Mouse (Mus musculus): Measurements from ENCODE around the gene Shank2.

The Shank2 gene

GRCm38 (mm10) chr7:144030796-144031195 is 29.1 kb downstream of the Shank2 start:
- DNase-seq (ENCODE audit: low spot score): no peak

- DNase-seq (ENCODE audit: low spot score): no peak
Measured at GRCm38 (mm10) chr7:144031611-144032010, 29.9 kb downstream of the Shank2 start.

GRCm38 (mm10) chr7:144037541-144037940 is 35.8 kb downstream of the Shank2 start:
- no peak for DNase-seq (ENCODE audit: low spot score)

- DNase-seq (ENCODE audit: low spot score): peak; percentile 73
Measured at GRCm38 (mm10) chr7:144037966-144038669, 36.4 kb downstream of the Shank2 start.

- DNase-seq (ENCODE audit: low spot score): no peak
Measured at GRCm38 (mm10) chr7:144038741-144039140, 37.0 kb downstream of the Shank2 start.

DNA sequence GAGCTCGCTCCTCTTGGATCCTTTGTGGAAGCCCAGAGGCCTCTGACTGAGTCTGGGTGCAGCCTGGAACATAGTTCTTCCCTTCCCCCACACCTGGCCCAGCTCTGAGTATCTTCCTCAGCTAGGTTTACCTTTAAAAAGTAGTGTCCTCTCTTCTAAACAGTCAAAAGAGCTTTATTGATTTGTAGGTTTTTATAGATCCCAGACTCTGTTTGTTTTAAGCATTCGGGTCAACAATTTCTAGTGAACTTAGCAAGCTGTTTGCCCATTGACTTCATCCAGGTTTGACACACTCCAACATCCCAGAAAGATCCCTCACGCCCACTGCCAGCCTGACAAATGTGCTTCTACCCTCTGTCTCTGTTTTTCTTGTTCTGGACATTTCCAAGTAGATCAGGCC is 38.6 kb downstream of the Shank2 start:
- no peak for DNase-seq (ENCODE audit: low spot score)

GRCm38 (mm10) chr7:144052076-144052475 is 50.3 kb downstream of the Shank2 start:
- DNase-seq (ENCODE audit: low spot score): no peak

GRCm38 (mm10) chr7:144055188-144055587 is 53.5 kb downstream of the Shank2 start:
- DNase-seq (ENCODE audit: low spot score): no peak

DNA sequence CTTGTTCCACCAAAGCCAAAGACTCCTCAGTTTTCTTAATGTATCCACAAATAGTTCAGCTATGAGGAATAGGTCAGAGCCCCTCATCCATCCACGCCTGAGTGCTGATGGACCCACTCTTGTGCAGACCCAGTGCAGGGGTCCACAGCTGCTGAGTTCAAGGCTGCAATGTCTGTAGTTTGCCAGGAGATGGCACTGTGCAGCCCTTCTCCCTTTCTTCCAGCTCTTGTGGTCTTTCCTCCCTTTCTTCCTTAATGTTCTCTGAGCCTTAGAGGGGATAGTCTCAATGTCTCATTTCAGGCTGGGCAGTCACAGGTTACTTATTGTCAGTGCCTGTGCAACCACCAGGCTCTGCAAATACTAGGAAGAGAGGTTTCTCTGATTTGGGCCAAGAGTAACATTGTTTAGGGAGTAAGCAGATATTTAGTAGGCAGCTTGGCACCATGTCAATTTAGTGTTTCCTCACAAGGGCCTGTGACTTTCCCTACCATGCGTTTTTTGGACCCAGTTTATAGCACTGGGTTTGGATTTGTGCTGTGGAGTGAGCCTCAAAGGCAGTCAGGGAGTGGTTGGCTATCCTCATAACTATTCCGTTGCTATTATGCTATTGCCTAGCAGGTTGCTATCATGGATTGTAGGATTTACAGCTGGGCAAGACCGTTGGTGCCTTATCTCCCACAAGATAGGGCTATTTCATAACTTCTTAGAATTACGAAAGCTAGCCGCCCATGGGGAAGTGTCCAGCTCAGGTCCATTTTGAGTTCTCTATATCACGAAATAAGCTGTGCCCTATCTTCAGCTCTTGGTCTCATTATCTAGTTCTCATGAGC is 54.2 kb downstream of the Shank2 start:
- no peak for DNase-seq (ENCODE audit: low spot score)

- DNase-seq (ENCODE audit: low spot score): no peak
Measured at GRCm38 (mm10) chr7:144070162-144070949, 68.6 kb downstream of the Shank2 start.

DNA sequence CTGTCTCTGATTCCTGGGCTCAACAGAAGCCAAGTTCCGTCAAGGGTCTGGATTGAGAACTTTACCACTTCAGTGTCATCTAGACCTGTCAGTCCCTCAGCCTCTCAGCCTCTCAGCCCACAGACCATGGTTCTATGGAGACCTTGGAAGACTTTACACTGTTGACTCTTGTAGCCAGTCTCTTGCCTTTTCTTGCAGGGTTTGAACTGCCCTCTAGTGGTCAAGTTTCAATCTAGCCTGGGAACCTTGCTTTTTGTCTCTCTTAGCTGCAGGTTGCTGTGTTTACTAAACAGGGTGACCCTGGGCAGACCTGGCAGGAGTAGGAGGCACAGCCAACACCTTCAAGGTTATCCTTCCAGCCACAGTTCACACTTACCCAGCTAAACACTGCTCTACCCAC is 70.5 kb downstream of the Shank2 start:
- DNase-seq (ENCODE audit: low spot score): peak; percentile 47

GRCm38 (mm10) chr7:144072856-144073255 is 71.1 kb downstream of the Shank2 start:
- no peak for DNase-seq (ENCODE audit: low spot score)

DNA sequence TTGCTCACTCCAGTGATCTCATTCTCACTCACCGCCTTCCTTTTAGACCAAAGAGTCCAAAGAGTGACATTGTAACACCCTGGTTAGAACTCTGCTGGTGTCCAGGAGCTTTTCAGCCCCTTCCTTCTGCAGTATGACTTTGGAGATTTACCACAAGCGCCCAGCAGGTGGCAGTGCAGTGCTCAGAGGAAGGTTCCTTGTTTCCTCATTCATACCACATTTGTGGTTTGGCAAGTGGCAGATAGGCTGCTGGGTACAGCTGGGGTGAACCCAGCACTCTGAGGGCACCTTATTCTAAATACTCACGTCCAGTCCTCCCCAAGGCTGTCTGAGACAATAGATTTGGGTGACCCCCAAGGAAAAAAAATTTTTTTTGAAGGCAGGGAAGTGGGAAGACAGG is 73.0 kb downstream of the Shank2 start:
- DNase-seq (ENCODE audit: low spot score): peak; percentile 71

DNA sequence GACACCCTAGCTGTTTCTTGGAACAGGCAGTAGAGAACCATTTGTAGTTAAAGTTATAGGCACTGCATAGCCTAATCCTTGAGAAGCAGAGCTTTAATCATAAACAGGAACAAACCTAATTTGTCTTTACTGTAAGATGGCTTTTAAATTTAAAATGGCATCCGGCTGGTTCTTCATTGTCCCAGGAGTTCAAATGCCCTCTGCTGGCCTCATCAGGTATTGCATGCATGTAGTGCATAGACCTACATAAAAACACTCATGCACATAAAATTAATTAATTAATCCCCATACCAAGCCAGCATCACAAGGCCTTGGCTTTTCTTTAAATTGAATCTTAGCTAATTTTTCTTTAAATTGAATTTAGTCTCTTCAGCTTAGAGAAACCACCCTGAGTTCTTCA is 76.9 kb downstream of the Shank2 start:
- DNase-seq (ENCODE audit: low spot score): no peak

- DNase-seq (ENCODE audit: low spot score): no peak
Measured at GRCm38 (mm10) chr7:144079861-144080260, 78.1 kb downstream of the Shank2 start.

- DNase-seq (ENCODE audit: low spot score): peak; percentile 24
Measured at GRCm38 (mm10) chr7:144081448-144081847, 79.7 kb downstream of the Shank2 start.

- no peak for DNase-seq (ENCODE audit: low spot score)
Measured at GRCm38 (mm10) chr7:144081963-144082362, 80.2 kb downstream of the Shank2 start.

DNA sequence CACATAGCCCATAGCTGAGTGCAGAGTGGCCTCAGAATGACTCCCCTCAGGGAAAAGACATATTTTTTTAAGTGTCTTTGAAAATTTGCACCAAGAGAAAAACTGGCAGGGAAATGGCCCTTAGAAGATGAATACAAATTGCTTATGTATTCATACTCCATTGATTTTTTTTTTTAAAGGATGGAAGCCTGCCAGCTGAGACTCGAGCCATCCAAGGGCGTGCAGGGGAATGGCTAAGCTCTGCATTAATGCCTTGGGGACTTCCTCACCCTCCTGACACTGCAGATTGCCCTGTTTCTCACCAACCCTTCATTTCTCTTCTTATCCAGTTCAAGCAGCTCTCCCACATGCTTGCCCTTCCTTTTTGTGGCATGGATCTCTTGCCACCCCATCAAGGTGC is 85.5 kb downstream of the Shank2 start:
- DNase-seq (ENCODE audit: low spot score): no peak

- no peak for DNase-seq (ENCODE audit: low spot score)
Measured at GRCm38 (mm10) chr7:144094132-144094531, 92.4 kb downstream of the Shank2 start.

- DNase-seq (ENCODE audit: low spot score): no peak
Measured at GRCm38 (mm10) chr7:144097314-144097713, 95.6 kb downstream of the Shank2 start.

DNA sequence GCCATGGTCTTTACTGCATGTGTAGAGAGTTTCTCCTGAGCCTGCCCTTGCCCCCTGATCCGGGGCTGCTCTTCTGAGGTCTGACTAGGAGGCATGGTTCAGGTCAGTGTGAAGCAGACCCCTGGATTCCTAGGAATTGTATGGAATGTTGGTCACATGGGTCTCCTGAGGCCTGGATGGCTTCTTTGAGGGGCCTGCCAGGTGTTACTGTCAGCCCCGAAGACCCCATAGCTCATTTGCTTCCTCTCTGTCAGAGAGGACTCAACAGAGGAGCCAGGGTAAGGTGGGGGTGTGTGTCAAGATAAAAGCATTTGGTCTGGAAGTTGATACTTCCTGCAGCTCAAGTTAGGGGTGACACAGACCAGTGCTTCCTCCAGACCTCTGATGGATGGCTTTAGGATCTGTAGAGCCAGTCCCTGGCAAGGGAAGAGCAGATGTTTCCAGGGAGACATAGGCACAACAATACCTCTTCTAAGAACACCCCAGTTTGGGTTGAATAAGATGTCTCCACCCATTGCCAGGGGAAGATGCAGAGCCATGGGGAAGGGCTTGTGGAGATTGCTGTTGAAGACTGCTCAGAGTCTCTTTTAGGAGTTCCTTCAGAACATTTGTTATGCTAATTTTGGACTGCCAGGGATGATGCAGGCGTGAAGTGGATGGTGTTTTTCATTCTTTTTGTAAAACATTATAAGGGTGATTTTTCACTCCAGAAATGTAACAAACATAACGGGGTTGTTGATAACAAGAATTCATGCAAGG is 100.7 kb downstream of the Shank2 start:
- DNase-seq (ENCODE audit: low spot score): no peak

DNA sequence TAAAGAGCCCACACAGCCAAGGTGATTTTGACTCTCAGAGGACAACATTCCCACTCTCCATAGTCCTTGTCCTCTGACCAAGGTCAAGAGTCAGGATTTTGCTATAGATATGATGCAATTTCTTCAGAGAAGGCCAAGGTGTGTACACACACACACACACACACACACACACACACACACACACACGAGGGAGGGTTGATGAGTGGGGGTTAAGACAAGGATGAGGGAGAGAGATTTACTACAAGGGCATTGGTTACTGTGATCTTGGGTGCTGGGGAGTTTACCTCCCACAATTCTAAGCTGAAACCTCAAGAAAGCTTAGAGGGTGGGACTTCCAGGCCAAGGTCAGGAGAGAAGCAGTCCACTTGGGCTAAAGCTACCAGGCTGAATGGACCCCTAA is 104.2 kb downstream of the Shank2 start:
- DNase-seq (ENCODE audit: low spot score): no peak

Data from layer of hippocampus, adult 11-12 months (tissue).